Mouse (Mus musculus): ENCODE results near the gene Tle6.

- TF ChIP-seq POLR2A (IDR thresholded peaks at IDR 0.05; ENCODE audit: insufficient read depth, low read length): no peak
- TF ChIP-seq CTCF (IDR thresholded peaks at IDR 0.05; ENCODE audit: low read depth, low read length): no peak
Observed at GRCm38 (mm10) chr10:81569507-81570237, 31.2 kb downstream of the Tle6 start.

Data from ES-Bruce4 (cell line).